Mouse (Mus musculus): ENCODE results near the gene Cmss1. TPM values are rescaled to one million over a fixed set of nuclear protein-coding genes. Genes with fewer than 3 reads are reported as not detected.

The Cmss1 gene
- polyA plus RNA-seq, 1 experiment from 2014 or later: 50.4 TPM

DNA sequence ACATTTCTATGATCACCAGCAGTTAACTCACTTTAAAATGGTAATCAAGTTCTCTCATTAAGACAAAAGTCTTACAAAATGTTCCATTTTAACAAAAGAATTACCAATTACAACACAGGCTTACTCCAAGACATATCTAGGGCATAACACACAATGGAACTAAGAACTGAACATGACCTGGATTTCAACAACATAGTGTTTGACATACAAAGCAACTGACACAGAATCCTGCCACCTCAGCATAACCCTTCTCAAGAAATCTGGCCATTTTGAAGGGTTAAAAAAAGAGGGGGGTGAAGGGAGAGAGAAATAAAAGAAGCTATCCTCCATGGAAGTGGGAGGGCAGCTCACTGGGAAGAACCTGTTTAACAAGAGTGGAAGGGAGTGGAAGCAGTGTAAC lies 5.6 kb downstream of the Cmss1 start:
- Histone ChIP-seq H3K27me3 (ENCODE audit: insufficient read depth, low read length) (no peaks in the 10 kb centered on the region), H3K4me3 (replicated peaks; ENCODE audit: low read depth, low read length) (no peak overlapping the region), H3K9me3 (replicated peaks; ENCODE audit: low read length) (no peaks in the 10 kb centered on the region), H3K27ac (no peak overlapping the region), H3K4me1 (replicated peaks; ENCODE audit: insufficient read depth, low read length) (no peaks in the 10 kb centered on the region), H3K4me2 (ENCODE audit: low read length) (no peak overlapping the region), H3K9ac (ENCODE audit: low read depth, low read length) (no peak overlapping the region), H3K36me3 (ENCODE audit: insufficient read depth, low read length) (no peaks in the 10 kb centered on the region)
- no peak for ATAC-seq (replicated peaks; ENCODE audit: low FRiP score, low read depth)
- no peak for DNase-seq (ENCODE audit: low spot score)
- no peak for TF ChIP-seq CTCF (IDR thresholded peaks at IDR 0.05; ENCODE audit: low read depth)

DNA sequence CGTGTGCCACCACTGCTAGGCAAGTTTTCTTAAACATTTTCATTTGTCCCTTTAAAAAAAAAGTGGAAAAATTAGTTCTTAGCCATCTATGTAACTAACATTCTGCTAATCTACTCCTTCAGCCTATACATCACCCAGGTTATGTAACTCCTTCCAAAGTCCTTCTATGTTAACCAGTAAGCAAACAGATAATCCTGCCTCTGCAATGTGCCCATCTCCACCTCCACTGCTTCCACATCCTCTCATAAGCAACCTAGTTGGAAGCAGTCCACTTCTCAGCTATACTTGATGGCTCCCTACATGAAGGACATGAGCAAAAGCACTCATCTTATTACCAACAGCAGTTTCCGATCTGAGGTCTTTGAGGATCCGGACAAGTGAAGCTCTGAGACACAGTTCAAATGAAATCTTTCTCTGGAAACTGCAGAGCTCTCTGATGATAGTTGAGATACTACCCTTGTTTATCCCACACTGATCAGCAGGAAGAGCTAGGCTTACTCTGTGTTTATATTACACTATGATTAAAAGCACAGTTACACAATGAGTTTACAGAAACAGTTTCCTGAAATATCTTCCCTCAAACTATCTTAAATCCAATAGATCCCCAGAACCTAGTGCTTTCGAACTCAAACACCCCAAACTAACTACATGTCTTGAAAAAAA lies 9.2 kb downstream of the Cmss1 start:
- TF ChIP-seq CTCF (IDR thresholded peaks at IDR 0.05; ENCODE audit: low read depth): no peak
- 86% methylated on average over 4 of the region's 4 CpGs for WGBS
- Histone ChIP-seq H3K27me3 (ENCODE audit: insufficient read depth, low read length) (no peaks in the 10 kb centered on the region), H3K36me3 (ENCODE audit: insufficient read depth, low read length) (no peaks in the 10 kb centered on the region), H3K9ac (ENCODE audit: low read depth, low read length) (no peak overlapping the region), H3K27ac (no peak overlapping the region), H3K4me2 (ENCODE audit: low read length) (no peak overlapping the region), H3K4me3 (replicated peaks; ENCODE audit: low read depth, low read length) (no peak overlapping the region), H3K9me3 (replicated peaks; ENCODE audit: low read length) (no peaks in the 10 kb centered on the region), H3K4me1 (replicated peaks; ENCODE audit: insufficient read depth, low read length) (no peaks in the 10 kb centered on the region)
- DNase-seq (ENCODE audit: low spot score): no peak
- ATAC-seq (replicated peaks; ENCODE audit: low FRiP score, low read depth): no peak

DNA sequence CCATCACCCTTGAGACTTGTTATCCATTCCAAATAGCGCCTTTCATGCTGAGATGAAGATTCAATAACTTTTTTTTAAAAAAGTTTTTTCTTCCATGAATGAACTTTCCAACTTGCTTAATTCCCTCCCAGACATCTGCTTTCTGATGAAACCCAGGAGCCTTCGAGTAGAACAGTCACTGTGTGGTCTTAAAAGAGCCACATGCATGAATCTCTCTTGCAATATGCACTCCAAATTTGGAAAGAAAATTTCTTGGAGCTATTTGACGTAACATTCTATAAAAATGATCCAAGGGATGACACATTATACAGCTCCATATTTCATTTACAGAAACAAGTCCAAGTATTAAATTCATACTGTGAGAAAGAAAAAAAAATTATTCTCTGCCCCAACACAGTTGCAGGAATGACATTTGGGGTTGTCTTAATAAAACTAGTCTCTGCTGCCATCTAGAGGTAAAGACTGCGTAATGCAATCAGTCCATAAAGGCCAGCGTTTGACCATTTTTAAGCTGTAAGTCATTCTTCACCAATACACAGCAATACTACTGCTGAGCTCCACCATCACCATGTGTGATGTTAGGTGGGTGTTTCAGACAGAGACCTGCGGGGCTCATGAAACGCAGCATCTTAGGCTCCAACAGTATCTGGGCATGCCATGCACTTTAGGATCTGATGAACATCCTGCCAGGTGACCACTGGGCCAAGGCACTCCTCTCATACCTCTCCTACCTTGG lies 13.1 kb downstream of the Cmss1 start:
- TF ChIP-seq CTCF (IDR thresholded peaks at IDR 0.05; ENCODE audit: low read depth): peak; percentile 89
- no peak overlapping the region for H3K9ac ChIP-seq (ENCODE audit: low read depth, low read length)
- no peak overlapping the region for H3K27ac ChIP-seq
- H3K9me3 ChIP-seq (replicated peaks; ENCODE audit: low read length): no peaks in the 10 kb centered on the region
- no peak overlapping the region for H3K4me3 ChIP-seq (replicated peaks; ENCODE audit: low read depth, low read length)
- ATAC-seq (replicated peaks; ENCODE audit: low FRiP score, low read depth): no peak
- WGBS: 41% methylated on average over 7 of the region's 7 CpGs
- H3K4me2 ChIP-seq (ENCODE audit: low read length): no peak overlapping the region
- no peaks in the 10 kb centered on the region for H3K4me1 ChIP-seq (replicated peaks; ENCODE audit: insufficient read depth, low read length)
- H3K36me3 ChIP-seq (ENCODE audit: insufficient read depth, low read length): no peaks in the 10 kb centered on the region
- peak; percentile 91 for DNase-seq (ENCODE audit: low spot score)
- H3K27me3 ChIP-seq (ENCODE audit: insufficient read depth, low read length): no peaks in the 10 kb centered on the region

DNA sequence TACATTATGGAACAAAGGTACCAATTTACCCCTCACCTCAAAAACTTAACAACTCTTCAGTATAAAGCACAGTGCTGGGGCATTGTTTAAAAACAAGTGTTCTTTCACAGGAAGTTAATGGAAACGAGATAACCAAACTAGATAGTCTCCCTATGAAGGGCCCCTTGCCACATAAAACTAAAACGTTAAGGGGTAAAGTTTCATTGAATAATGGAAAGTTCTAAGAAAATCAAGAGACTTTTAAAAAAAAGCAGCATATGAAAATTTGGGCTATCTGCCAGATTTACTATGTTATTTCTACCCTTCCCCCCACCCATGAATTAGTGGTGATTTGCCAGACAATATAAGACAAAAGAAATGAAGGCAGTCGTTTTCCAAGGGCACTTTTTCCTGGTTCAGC lies 21.5 kb downstream of the Cmss1 start:
- Histone ChIP-seq H3K9ac (ENCODE audit: low read depth, low read length) (no peak overlapping the region), H3K4me3 (replicated peaks; ENCODE audit: low read depth, low read length) (no peak overlapping the region), H3K27me3 (ENCODE audit: insufficient read depth, low read length) (no peaks in the 10 kb centered on the region), H3K4me2 (ENCODE audit: low read length) (no peak overlapping the region), H3K36me3 (ENCODE audit: insufficient read depth, low read length) (no peaks in the 10 kb centered on the region), H3K27ac (no peak overlapping the region), H3K9me3 (replicated peaks; ENCODE audit: low read length) (no peaks in the 10 kb centered on the region), H3K4me1 (replicated peaks; ENCODE audit: insufficient read depth, low read length) (no peaks in the 10 kb centered on the region)
- no peak for ATAC-seq (replicated peaks; ENCODE audit: low FRiP score, low read depth)
- DNase-seq (ENCODE audit: low spot score): peak; percentile 32
- no peak for TF ChIP-seq CTCF (IDR thresholded peaks at IDR 0.05; ENCODE audit: low read depth)
- WGBS: 24% methylated on average over 3 of the region's 3 CpGs

DNA sequence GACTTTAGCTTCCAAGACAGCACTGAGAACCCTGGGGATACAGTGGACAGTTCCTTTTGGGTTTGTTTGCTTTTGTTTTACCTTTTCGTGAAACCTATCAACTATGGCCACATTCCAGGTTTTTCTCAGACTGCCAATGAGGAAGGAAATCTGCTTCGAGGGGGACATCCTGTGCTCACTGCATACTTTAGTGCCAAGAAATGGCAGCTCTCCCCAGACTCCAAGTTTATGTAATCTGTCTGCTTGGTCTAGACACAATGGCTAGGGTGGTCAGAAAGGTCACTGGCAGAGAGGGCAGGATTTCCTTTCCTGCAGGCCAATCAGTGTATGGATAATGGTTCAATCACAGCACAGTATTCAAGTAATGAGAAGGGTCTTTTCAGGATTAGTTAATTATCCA lies 24.7 kb downstream of the Cmss1 start:
- 53% methylated on average over 2 of the region's 2 CpGs for WGBS

DNA sequence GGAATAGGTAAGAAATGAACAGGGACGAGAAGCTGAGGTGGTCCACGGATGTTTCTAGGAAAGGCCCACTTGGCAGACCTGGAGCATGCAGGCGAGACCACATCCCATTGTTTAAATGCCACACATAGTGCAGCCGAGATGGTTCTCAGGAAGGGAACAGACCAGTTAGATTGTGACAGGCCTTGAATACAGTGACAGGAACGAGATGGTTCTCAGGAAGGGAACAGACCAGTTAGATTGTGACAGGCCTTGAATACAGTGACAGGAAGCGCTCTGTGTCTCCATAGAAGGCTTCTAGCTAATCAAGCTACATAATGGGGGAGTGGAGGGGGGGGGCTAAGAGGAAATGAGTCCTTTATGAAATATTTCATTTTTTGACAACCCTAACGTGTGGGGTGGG lies 26.6 kb downstream of the Cmss1 start:
- TF ChIP-seq CTCF (IDR thresholded peaks at IDR 0.05; ENCODE audit: low read depth): no peak
- Histone ChIP-seq H3K9ac (ENCODE audit: low read depth, low read length) (no peak overlapping the region), H3K27me3 (ENCODE audit: insufficient read depth, low read length) (no peaks in the 10 kb centered on the region), H3K9me3 (replicated peaks; ENCODE audit: low read length) (no peaks in the 10 kb centered on the region), H3K4me3 (replicated peaks; ENCODE audit: low read depth, low read length) (no peak overlapping the region), H3K4me1 (replicated peaks; ENCODE audit: insufficient read depth, low read length) (no peaks in the 10 kb centered on the region), H3K4me2 (ENCODE audit: low read length) (no peak overlapping the region), H3K36me3 (ENCODE audit: insufficient read depth, low read length) (no peaks in the 10 kb centered on the region), H3K27ac (no peak overlapping the region)
- peak; percentile 24 for DNase-seq (ENCODE audit: low spot score)
- no peak for ATAC-seq (replicated peaks; ENCODE audit: low FRiP score, low read depth)
- 66% methylated on average over 7 of the region's 7 CpGs for WGBS

More for the DNA sequence above, 24.7 kb downstream of the Cmss1 start:
- ATAC-seq (replicated peaks; ENCODE audit: low FRiP score, low read depth) (no peak), DNase-seq (ENCODE audit: low spot score) (peak; percentile 48)
- no peak for TF ChIP-seq CTCF (IDR thresholded peaks at IDR 0.05; ENCODE audit: low read depth)
- Histone ChIP-seq H3K27ac (0 out of 2 replicates have a peak overlapping the region, but pooled peaks have one; percentile 25), H3K27me3 (ENCODE audit: insufficient read depth, low read length) (no peaks in the 10 kb centered on the region), H3K4me2 (ENCODE audit: low read length) (no peak overlapping the region), H3K4me3 (replicated peaks; ENCODE audit: low read depth, low read length) (no peak overlapping the region), H3K9me3 (replicated peaks; ENCODE audit: low read length) (no peaks in the 10 kb centered on the region), H3K36me3 (ENCODE audit: insufficient read depth, low read length) (no peaks in the 10 kb centered on the region), H3K4me1 (replicated peaks; ENCODE audit: insufficient read depth, low read length) (no peaks in the 10 kb centered on the region), H3K9ac (ENCODE audit: low read depth, low read length) (no peak overlapping the region)

Data from kidney, postnatal 0 days (tissue).